Mouse (Mus musculus): ENCODE data around the gene Gpr156.
A peak's percentile ranks its signal among the peaks of the same experiment; 100 is the strongest.

Gene Gpr156

DNA sequence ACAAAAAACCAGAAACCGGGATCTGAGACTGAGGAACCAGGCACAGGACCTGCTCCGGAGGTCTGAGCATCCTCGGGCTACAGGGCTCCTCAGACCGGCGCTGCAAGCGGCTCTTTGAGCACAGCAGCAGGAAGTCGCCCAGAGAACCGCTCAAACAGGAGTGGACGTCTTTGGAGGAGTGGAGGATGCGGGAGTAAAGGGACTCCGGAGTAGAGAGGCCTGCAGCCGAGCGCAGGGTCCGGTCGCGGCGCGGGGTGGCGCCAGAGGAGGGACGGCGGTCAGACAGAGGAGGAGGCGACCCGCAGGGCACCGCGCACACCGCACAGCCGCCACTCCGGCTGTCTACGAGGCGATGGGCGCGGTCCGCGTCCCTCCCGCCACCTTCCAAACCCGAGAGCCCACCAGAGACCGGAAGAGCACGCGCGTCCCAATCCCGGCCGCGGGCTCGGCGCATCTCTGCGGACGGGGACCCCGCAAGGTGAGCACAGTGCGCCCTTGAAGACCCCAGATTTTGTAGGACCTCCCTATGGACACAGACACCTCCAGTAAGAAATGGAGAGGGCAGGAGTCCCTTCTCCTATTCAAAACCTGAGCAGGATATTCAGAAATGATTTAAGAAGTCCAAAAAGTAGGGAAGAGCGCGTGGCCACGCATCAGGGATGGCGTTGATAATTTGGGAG is at the start of gene Gpr156:
Gene Gpr156, plus strand, starts transcription at position 359 of the 680 bp plus-strand sequence.
- DNase-seq (ENCODE audit: low spot score) = peak; percentile 29

GRCm38 (mm10) chr16:37867791-37868505 is 48.3 kb upstream of the Gpr156 start, which contains the start of gene Lrrc58:
Lrrc58 (plus strand) TSS chr16:37868389.
- DNase-seq (ENCODE audit: low spot score) = peak; percentile 81

DNA sequence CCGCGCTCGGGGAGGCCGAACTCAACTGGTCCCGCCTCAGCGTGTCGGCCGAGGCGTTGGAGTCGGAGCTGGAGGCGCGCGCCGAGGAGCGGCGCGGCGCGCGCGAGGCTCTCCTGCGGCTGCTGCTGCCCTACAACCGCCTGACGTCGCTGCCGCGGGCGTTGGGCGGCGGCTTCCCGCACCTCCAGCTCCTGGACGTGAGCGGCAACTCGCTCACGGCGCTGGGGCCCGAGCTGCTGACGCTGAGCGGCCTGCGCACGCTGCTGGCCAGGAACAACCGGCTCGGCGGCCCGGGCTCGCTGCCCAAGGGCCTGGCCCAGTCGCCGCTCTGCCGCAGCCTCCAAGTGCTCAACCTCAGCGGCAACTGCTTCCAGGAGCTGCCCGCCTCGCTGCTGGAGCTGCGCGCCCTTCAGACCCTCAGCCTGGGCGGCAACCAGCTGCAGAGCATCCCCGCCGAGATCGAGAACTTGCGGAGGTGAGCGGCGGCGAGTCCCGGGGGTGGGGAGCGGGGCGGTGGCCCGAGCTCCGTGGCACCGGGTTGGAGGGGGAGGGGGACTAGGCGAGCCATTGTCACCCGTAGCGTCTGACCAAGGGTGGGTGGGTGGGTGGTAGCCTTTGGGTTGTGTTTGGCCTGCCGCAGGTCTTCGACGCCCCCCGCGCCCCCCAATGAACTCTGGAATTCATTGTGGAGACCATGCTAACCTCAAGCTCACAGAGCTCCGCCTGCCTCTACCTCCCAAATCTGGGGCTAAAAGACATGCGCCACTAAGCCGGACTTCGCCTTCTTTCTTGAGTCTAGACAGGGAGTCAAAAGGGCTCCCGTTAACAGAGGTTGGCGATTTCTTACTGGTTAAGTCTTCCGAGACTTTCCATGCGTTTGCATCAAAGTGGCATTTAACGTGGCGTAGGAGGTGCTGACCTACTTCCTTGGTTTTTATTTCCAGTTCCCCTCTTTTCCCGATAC is 47.5 kb upstream of the Gpr156 start:
- peak; percentile 56 for DNase-seq (ENCODE audit: low spot score)

GRCm38 (mm10) chr16:37869470-37870231 is 46.6 kb upstream of the Gpr156 start:
- no peak for DNase-seq (ENCODE audit: low spot score)

- DNase-seq (ENCODE audit: low spot score) = no peak
Observed at GRCm38 (mm10) chr16:37871112-37871715, 45.1 kb upstream of the Gpr156 start.

- no peak for DNase-seq (ENCODE audit: low spot score)
Observed at GRCm38 (mm10) chr16:37874501-37875235, 41.6 kb upstream of the Gpr156 start.

- no peak for DNase-seq (ENCODE audit: low spot score)
Observed at GRCm38 (mm10) chr16:37877406-37877805, 38.9 kb upstream of the Gpr156 start.

DNA sequence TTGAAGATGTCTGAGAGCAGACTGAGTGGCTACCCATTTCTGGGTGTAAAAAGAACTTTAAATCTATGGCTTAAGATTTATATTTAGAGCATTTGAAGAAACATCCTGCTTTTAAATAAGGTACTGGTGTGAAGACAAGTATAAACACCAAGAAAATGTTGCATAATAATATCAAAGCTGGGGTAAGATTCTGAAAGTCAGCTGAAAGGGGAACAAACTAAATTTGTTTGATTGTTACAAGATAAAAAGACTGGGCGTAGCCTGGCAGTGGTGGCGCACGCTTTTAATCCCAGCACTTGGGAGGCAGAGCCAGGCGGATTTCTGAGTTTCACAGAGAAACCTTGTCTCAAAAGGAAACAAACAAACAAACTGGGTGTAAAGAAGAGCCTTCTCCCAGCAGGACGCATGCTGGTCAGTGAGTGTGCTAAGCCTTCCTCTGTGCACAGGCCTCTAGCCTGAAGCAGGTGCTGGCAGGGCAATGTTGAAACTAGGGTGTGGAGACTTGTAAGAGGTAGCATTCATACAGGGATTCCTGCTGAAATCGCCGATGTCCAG is 37.3 kb upstream of the Gpr156 start:
- DNase-seq (ENCODE audit: low spot score) = no peak

DNA sequence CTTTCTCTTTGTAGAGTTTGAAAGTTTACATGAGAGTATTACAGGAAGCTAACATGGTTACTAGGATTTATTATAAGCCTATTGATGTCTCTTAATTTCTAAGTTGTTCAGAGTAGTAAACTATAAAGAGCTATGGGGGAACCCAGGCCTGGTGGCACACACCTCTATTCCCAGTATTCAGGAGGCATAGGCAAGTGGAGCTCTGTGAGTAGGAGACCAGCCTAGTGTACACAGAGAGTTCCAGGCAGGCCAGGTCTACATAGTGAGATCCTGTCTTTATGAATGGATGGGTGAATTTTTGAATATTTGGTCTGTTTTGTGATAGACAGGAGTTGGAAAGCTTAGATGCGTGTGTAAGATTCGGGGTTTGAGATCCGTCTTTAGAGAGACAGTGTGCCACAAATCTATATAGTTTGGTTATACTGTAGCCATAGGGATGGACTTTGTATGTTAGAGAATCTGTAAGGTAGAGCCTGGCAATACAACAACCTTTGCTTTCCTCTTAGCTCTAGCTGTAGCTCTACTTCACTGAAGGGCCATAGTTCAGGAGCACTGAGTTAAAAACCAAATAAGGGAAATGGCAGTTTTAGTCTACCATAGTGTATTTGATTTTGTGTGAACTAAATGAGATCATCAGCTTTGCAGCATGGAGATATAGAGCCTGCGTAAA is 36.4 kb upstream of the Gpr156 start:
- no peak for DNase-seq (ENCODE audit: low spot score)

- DNase-seq (ENCODE audit: low spot score) = no peak
Observed at GRCm38 (mm10) chr16:37881168-37881567, 35.1 kb upstream of the Gpr156 start.

- no peak for DNase-seq (ENCODE audit: low spot score)
Observed at GRCm38 (mm10) chr16:37888986-37889385, 27.3 kb upstream of the Gpr156 start.

- DNase-seq (ENCODE audit: low spot score) = no peak
Observed at GRCm38 (mm10) chr16:37892667-37893066, 23.6 kb upstream of the Gpr156 start.

DNA sequence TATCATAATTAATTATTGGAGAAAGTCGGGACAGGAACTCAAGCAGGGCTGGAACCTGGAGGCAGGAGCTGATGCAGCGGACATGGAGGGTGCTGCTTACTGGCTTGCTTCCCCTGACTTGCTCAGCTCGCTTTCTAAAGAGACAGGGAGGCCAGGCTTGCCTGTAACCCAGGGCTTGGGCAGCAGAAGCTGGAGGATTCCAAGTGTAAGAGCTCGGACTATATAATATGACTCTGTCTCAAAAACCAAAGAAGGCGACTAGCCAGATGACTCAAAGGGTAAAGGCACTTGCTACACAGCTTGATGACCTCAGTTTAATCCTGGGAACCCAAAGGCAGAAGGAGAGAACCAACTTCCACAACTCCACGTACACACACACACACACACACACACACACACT is 22.9 kb upstream of the Gpr156 start:
- no peak for DNase-seq (ENCODE audit: low spot score)

DNA sequence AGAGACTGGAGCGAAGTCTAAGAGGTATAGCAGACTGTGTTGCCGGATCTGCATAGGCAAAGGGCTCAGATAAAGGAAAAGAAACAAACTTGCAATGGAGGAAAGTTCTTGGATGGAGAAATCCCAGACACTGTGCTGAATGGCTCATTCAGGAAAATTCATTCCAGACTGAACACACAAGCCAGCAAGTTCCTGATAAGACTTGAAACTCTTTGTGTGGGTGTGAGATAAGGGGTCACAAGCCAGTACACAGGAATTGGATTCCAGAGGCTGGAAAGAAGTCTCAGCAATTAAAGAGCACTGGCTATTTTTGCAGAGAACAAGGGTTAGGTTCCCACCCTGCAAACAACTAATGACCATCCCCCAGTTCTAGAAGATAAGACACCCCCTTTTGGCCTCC is 22.4 kb upstream of the Gpr156 start:
- DNase-seq (ENCODE audit: low spot score) = no peak

GRCm38 (mm10) chr16:37898790-37899189 is 17.5 kb upstream of the Gpr156 start:
- DNase-seq (ENCODE audit: low spot score) = no peak

- no peak for DNase-seq (ENCODE audit: low spot score)
Observed at GRCm38 (mm10) chr16:37899357-37899756, 16.9 kb upstream of the Gpr156 start.

- DNase-seq (ENCODE audit: low spot score) = no peak
Observed at GRCm38 (mm10) chr16:37901318-37901717, 15.0 kb upstream of the Gpr156 start.

DNA sequence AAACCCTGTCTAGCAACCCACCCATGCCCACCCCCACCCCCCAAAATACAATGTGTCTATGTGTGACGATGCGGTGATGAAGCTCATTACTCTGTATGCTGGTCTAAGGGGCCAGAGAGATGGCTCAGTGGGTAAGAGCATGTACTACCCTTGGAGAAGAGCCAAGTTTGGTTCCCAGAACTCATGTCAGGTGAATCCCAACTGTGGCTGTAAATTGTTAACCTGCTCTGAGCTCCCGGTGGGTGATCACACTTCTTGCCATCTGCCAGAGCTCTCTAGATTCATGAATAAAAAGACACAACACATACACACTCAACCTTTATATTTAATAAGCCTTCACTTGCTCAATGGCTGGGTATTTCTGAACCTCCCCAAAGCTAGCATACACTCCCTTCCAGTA is 9.8 kb upstream of the Gpr156 start:
- no peak for DNase-seq (ENCODE audit: low spot score)

- no peak for DNase-seq (ENCODE audit: low spot score)
Observed at GRCm38 (mm10) chr16:37911086-37911485, 5.2 kb upstream of the Gpr156 start.

DNA sequence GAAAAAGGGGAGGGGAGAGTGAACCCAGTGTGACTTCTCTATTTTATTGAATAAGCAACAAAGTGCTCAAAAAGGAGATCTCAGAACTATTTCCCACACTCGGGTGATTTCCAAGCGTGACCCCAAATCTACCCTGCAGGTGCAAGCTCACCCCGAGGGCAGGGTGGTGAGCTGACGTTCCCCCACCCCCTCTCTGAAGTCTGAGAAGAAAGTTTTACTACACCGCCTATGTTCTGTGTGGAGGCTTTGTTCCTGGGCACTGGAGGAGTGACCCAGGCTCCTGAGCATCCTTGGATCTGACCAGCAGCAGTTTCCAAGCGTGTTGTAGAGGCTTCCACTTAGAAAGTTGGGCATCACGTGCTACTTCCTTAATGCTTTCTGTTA is 514 bp downstream of the Gpr156 start:
- DNase-seq (ENCODE audit: low spot score) = no peak

Measured in urinary bladder, postnatal 14 days (tissue).